9 mouse cellular contexts compared by ENCODE assay signal in the genomic region with DNA sequence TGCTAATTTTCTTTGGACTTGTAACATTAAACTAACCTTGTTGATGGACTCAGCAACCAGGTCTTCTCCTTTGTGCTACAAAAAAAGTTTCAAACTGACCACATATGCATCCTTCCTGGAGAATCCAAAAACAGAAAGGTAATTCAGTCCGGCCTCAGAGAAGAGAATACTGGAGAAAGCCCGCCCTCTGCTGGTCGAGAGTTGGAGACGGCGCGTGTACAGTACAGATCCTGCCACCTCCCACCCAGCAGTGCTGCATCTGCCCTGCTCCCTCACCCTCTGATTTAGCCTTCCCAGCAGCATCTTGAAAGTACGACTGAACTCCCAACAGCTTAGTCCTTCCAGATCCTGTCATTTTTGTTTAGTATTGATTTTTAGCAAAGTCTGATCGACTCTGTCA. TPM values are rescaled to one million over a fixed set of nuclear protein-coding genes. Genes with fewer than 3 reads are reported as not detected.
A peak's percentile ranks its signal among the peaks of the same experiment; 100 is the strongest.
DNase-seq lines count a peak whose midpoint lies in the region; ATAC-seq lines count a peak whose summit lies in the region.
"Had no signal": no experiment of that assay in that cellular context is flagged by ENCODE, and none has a peak within 500 bp of the region (broad histone marks: within the 10 kb centered on the region; RNA-seq: fewer than 3 reads in every experiment).

No protein-coding gene starts in this region.

- peak; percentile 87 for ATAC-seq in hindbrain, embryonic 16.5 days

- no peaks in the 10 kb centered on the region for H3K36me3 ChIP-seq in hindbrain, embryonic 16.5 days (ENCODE audit: control insufficient read depth, insufficient read depth, low read length)
- H3K36me3 ChIP-seq: limb, embryonic 15.5 days had no signal

- peak; percentile 47 for DNase-seq in Muller cell, postnatal 12 days (ENCODE audit: inconsistent ontology term)
- DNase-seq in cerebellum, adult 18-20 months, result peak; percentile 66 to 70
- peak; percentile 55 for DNase-seq in forelimb bud, embryonic 11.5 days (ENCODE audit: low read depth, low spot score)
- DNase-seq in layer of hippocampus, postnatal 25 days (ENCODE audit: extremely low spot score in 1 of 2, low spot score in 1 of 2), result peak; percentile 72 to 94
- peak; percentile 54 to 74 for DNase-seq in lung, postnatal 4 days
- peak; percentile 73 for DNase-seq in retina, postnatal 1 day
- peak; percentile 86 for DNase-seq in thymus, postnatal 4 days

- no peak overlapping the region for H3K9ac ChIP-seq in hindbrain, embryonic 16.5 days (ENCODE audit: low read depth, low read length)
- H3K9ac ChIP-seq: limb, embryonic 15.5 days had no signal

- H3K4me2 ChIP-seq in hindbrain, embryonic 16.5 days (ENCODE audit: low read length), result no peak overlapping the region
- H3K4me2 ChIP-seq: limb, embryonic 15.5 days had no signal

- H3K27ac ChIP-seq in hindbrain, embryonic 16.5 days (ENCODE audit: low read depth, low read length), result no peak overlapping the region
- H3K27ac ChIP-seq: limb, embryonic 15.5 days had no signal

- WGBS in hindbrain, embryonic 16.5 days, result 10% methylated on average over 8 of the region's 8 CpGs

- no peaks in the 10 kb centered on the region for H3K4me1 ChIP-seq in hindbrain, embryonic 16.5 days (ENCODE audit: control insufficient read depth, insufficient read depth, low read depth, low read length)
- H3K4me1 ChIP-seq: limb, embryonic 15.5 days had no signal

- no peaks in the 10 kb centered on the region for H3K27me3 ChIP-seq in hindbrain, embryonic 16.5 days (replicated peaks; ENCODE audit: control insufficient read depth, insufficient read depth, low read length)

- H3K9me3 ChIP-seq in hindbrain, embryonic 16.5 days (ENCODE audit: control insufficient read depth, low read length), result no peaks in the 10 kb centered on the region
- H3K9me3 ChIP-seq: limb, embryonic 15.5 days had no signal

- H3K4me3 ChIP-seq in hindbrain, embryonic 16.5 days (ENCODE audit: low read length), result no peak overlapping the region
- H3K4me3 ChIP-seq: limb, embryonic 15.5 days had no signal

RNA-seq across cellular contexts. Expression of gene Tma16, which starts 9.4 kb away (rescaled TPM):
- 9.7 and 11.4 TPM in 2 replicates for polyA plus RNA-seq in hindbrain, embryonic 16.5 days (2015; fragmentation: Nextera tagmentation; extraction: Ambion mirVana)
- total RNA-seq in layer of hippocampus, postnatal 25 days (2021), result 10 to 100 TPM in 1 of 2 experiments, 1 to 10 TPM in 1; 8.6 to 12.2 TPM

RNA-seq across cellular contexts. Expression of gene Tktl2, which starts 15.8 kb away (rescaled TPM):
- polyA plus RNA-seq in hindbrain, embryonic 16.5 days (2015; fragmentation: Nextera tagmentation; extraction: Ambion mirVana), result not detected in 2 replicates
- total RNA-seq in layer of hippocampus, postnatal 25 days (2021), result under 1 TPM; 0.19 to 0.30 TPM
- polyA plus RNA-seq: limb, embryonic 15.5 days had no signal
